ENCODE assay signal across 13 mouse cellular contexts in the genomic region with DNA sequence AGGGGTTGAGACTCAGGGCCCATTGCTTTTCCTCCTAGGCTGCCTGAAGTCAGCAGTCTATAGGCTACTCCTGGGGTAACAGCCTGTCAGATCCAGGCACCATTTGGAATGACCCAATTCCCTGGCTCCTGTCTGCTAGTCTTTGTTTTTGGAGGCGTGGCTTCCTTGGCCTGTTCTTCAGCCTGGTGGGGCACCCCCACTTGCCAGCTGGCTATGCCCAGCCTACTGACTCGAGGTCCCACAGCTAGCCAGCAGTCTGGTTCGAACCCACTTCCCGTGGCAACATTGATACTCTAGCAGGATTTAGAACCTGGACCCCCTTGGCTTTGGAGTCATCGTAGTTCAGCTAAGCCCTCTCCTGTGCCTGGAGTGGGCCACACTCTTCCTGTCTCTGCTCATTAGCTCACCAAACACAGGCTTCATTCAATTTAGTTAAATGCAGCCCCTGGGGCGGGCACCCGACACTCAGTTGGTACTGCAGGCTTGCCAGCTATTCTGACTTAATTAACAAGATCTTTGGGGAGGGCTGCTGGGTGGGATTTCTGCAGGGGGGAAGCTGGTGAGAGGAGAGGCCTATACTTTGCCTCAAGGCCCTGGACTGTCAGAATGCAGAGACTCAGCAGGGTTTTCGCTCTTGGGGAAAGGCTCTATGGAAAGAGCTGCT.
DNase-seq lines count a peak whose midpoint lies in the region; ATAC-seq and TF ChIP-seq lines count a peak whose summit lies in the region.
"Had no signal": no experiment of that assay in that cellular context is flagged by ENCODE, and none has a peak within 500 bp of the region (broad histone marks: within the 10 kb centered on the region; RNA-seq: fewer than 3 reads in every experiment).

No protein-coding gene starts in this region.

- H3K9ac ChIP-seq in hindbrain, embryonic 14.5 days = no peak overlapping the region
- no peak overlapping the region for H3K9ac ChIP-seq in forebrain, postnatal 0 days
- H3K9ac ChIP-seq: embryonic facial prominence, embryonic 12.5 days; liver, embryonic 12.5 days had no signal

- peak; percentile 30 for DNase-seq in hindbrain, embryonic 14.5 days (ENCODE audit: low spot score)
- DNase-seq in hindbrain, embryonic 10.5 days (ENCODE audit: low spot score) = no peak
- DNase-seq in NIH3T3 (ENCODE audit: low read depth) = peak; percentile 15
- DNase-seq in cerebellum, adult 9-11 months = peak; percentile 90
- peak; percentile 46 for DNase-seq in forebrain, postnatal 0 days
- DNase-seq in left cerebral cortex, postnatal 10 days (ENCODE audit: extremely low spot score in 1 of 2, low spot score in 2 of 2) = no peak
- DNase-seq in gastrocnemius, postnatal 10 days = no peak
- no peak for DNase-seq in testis, postnatal 14 days (ENCODE audit: low spot score)
- DNase-seq: adrenal gland, postnatal 25 days; kidney, adult 9 months had no signal

- WGBS in hindbrain, embryonic 14.5 days = 55% methylated on average over 8 of the region's 8 CpGs
- 81% methylated on average over 8 of the region's 8 CpGs for WGBS in hindbrain, embryonic 10.5 days
- WGBS in forebrain, postnatal 0 days = 25% methylated on average over 8 of the region's 8 CpGs

- intact Hi-C loops in left cerebral cortex, postnatal 10 days (cut with DNase I) = no loop called here

- ATAC-seq in hindbrain, embryonic 14.5 days (ENCODE audit: low FRiP score) = peak; percentile 27; the same call in 1 of the 2 replicates
- ATAC-seq in forebrain, postnatal 0 days = peak; percentile 53
- ATAC-seq: liver, embryonic 12.5 days; lung, postnatal 0 days had no signal

- peaks cover 11% of the 10 kb centered on the region; the same call in 1 of the 2 replicates for H3K4me1 ChIP-seq in hindbrain, embryonic 14.5 days (replicated peaks; ENCODE audit: control insufficient read depth, insufficient read depth, low read length)
- H3K4me1 ChIP-seq in hindbrain, embryonic 10.5 days (replicated peaks) = peaks cover 38% of the 10 kb centered on the region
- no peaks in the 10 kb centered on the region for H3K4me1 ChIP-seq in forebrain, postnatal 0 days (ENCODE audit: insufficient read depth)

- no peak overlapping the region for H3K4me3 ChIP-seq in hindbrain, embryonic 14.5 days (replicated peaks; ENCODE audit: low read length)
- H3K4me3 ChIP-seq in hindbrain, embryonic 10.5 days = no peak overlapping the region
- H3K4me3 ChIP-seq in forebrain, postnatal 0 days (ENCODE audit: low read depth, low read length) = no peak overlapping the region
- H3K4me3 ChIP-seq: embryonic facial prominence, embryonic 12.5 days; liver, embryonic 12.5 days had no signal

- no peaks in the 10 kb centered on the region for H3K9me3 ChIP-seq in hindbrain, embryonic 14.5 days (ENCODE audit: control insufficient read depth, low read length)
- H3K9me3 ChIP-seq in hindbrain, embryonic 10.5 days = no peaks in the 10 kb centered on the region
- H3K9me3 ChIP-seq in forebrain, postnatal 0 days (ENCODE audit: low read length) = no peaks in the 10 kb centered on the region
- H3K9me3 ChIP-seq: embryonic facial prominence, embryonic 12.5 days; liver, embryonic 12.5 days had no signal

- no peak overlapping the region for H3K27ac ChIP-seq in hindbrain, embryonic 14.5 days
- H3K27ac ChIP-seq in hindbrain, embryonic 10.5 days = no peak overlapping the region
- no peak overlapping the region for H3K27ac ChIP-seq in forebrain, postnatal 0 days (ENCODE audit: low read depth, low read length)
- H3K27ac ChIP-seq: embryonic facial prominence, embryonic 12.5 days; liver, embryonic 12.5 days had no signal

- TF ChIP-seq CTCF in forebrain, postnatal 0 days (IDR thresholded peaks at IDR 0.05; ENCODE audit: low read depth) = no peak

- no peaks in the 10 kb centered on the region for H3K27me3 ChIP-seq in hindbrain, embryonic 14.5 days (ENCODE audit: control insufficient read depth, insufficient read depth, low read length)
- peaks cover 5% of the 10 kb centered on the region; the same call in 1 of the 2 replicates for H3K27me3 ChIP-seq in hindbrain, embryonic 10.5 days (ENCODE audit: insufficient read depth, poor library complexity, severe bottlenecking)
- no peaks in the 10 kb centered on the region for H3K27me3 ChIP-seq in forebrain, postnatal 0 days (ENCODE audit: insufficient read depth, low read length)

- H3K4me2 ChIP-seq in hindbrain, embryonic 14.5 days (replicated peaks) = no peak overlapping the region
- no peak overlapping the region for H3K4me2 ChIP-seq in forebrain, postnatal 0 days (ENCODE audit: low read depth)
- H3K4me2 ChIP-seq: embryonic facial prominence, embryonic 12.5 days; liver, embryonic 12.5 days had no signal

- no peaks in the 10 kb centered on the region for H3K36me3 ChIP-seq in hindbrain, embryonic 14.5 days (replicated peaks; ENCODE audit: control insufficient read depth, insufficient read depth)
- H3K36me3 ChIP-seq in hindbrain, embryonic 10.5 days = no peaks in the 10 kb centered on the region
- no peaks in the 10 kb centered on the region for H3K36me3 ChIP-seq in forebrain, postnatal 0 days (ENCODE audit: insufficient read depth)
- H3K36me3 ChIP-seq: embryonic facial prominence, embryonic 12.5 days; liver, embryonic 12.5 days had no signal

Comparison
In these comparisons a context has a peak if more than half of its experiments do, and no peak if none do; other contexts are left out.
1. DNase-seq: peak in hindbrain, embryonic 14.5 days (single experiment), NIH3T3 (single experiment), cerebellum, adult 9-11 months (single experiment) and forebrain, postnatal 0 days (single experiment); none in hindbrain, embryonic 10.5 days (single experiment), left cerebral cortex, postnatal 10 days (0 of 2), gastrocnemius, postnatal 10 days (single experiment) and testis, postnatal 14 days (single experiment).